Mouse (Mus musculus) thymus, adult 18-20 months (tissue): ENCODE results near the gene Nkx6-1.

ENCODE experiments used
- DNase-seq, 2 experiments: peaks; one replicate each; pipeline ENCODE4 v3.0.0; 2022; ENCODE audit warnings: mixed read lengths in 2 of 2

Gene Nkx6-1

DNA sequence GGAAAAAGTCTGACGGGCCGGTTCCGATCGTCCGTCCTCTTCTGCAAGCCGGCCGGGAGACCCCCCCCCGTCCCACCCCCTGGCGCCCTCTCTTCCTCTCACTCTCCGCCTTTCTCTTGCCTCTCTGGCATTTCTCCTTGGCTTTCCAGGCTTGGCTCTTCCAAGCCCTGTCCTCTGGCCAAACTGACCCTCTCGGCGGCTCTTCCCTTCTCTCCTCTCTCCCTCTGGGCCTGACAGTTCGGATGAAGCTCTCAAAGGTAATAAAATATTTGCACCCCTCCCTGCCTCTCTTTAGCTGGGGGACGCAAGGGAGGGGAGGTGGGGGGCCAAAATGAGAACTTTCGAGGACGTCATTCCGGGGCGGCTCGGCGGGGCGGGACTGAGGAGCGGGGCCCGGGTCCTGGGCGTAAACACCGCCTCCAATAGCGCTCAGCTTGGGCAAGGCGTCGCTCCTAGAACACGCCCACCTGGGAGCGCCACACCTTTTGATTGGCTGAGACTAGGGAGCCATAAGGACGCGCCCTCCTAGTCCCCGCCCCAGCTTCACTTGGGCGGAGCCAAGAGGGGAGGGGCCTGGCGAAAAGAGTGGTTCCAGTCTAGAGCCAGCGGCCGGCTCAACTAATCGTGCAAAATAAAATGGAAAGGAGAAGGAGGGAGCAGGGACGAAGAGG is at the start of gene Nkx6-1:
TSS of gene Nkx6-1 (minus strand) at position 52 of the 671 bp plus-strand sequence.
- no peak for DNase-seq

GRCm38 (mm10) chr5:101713064-101713613 is 48.3 kb upstream of the Nkx6-1 start:
- DNase-seq, result no peak

DNA sequence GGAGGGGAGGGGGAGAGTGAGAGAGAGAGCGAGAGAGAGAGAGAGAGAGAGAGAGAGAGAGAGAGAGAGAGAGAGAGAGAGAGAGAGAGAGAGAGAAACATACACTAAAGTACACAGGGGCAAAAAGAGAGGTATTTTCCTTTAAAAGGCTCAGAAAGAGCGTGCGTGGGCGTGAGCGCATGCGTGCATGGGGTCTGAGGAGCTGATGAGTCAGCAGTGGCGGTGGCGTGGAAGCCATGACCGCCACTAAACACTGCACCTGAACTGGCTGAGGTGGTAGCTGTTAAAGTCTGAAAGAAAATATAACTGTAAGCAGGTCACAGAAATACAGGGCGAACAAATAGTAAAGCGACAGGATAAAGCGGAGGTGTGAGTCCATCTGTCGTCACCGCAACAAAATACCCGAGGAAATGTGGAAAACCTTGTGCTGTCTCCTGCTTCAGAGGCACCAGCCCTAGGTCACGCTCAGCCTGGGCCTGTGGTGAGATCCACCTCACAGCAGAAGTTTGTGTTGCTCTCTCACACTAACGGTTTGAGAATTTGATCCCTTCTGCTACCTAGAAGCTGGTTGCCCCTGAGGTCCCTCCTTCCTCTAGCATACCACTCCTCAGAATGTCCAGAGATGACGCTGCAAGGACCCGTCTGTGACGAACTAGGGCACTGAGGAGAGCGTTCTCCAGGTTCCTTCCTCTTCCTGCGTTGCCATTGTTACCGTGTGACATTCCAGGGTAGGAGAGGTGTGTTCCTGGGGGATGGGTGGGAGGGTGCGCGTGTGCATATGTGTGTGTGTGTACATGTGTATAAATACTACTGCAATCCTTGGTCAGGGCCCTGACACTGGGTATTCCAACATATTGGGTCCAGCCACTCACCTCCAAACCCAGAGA is 38.8 kb upstream of the Nkx6-1 start:
- DNase-seq, result no peak

GRCm38 (mm10) chr5:101702636-101703035 is 37.8 kb upstream of the Nkx6-1 start:
- DNase-seq, result no peak

DNA sequence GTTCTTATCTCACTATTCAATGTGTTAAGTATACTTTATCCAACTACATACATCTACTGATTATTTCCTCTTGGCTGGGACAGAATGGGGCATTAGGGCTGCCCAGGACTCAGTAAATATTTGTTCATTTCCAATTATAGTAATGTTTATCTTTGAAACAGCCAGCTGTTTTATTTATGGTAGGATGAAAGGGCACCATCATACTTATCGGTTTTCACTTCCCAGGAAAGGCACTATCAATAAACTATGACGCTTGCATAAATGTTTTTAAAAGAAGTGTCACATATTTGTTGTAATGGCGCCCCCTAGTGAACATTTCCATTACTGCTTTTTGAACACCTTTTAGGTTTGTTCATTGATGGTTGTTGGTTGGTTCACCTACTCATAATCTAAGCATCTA is 35.8 kb upstream of the Nkx6-1 start:
- DNase-seq, result no peak

DNA sequence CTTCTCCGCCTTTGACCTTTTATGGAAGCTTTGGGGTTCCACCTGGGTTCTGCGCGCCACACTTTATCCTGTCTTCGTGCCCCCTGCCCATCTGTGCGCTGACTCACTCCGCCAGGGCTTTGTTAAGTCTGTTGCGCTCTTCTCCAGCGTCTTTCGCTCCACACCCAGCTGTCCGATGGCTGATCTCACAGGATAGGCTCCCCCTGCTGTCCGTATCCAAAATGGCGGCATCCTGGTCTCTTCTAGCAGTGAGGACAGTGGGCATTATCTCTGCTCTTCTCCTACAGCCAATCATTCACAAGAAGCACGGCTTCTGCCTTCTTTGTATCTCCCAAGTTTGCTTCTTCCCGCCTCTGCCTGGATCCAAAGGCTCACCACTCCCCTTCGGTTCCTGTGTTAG is 23.8 kb upstream of the Nkx6-1 start:
- DNase-seq, result no peak

DNA sequence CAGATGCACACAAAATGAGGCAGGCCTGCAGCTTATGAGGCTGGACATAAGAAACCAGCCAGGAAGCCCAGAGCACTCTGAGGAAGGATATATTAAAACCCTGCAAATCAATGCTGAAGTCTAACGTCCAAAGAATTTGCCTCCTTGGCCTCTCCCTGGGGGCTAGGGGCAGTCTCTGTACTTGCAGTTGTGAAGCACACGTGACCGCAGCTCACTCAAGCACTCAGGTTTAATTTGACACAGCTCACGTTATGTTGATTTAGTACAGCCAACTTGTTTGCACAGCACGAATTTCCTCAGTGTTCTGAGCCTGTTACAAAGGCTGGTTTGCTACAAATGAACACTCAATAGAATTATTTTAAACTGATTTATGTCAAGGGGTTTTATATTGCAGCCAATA is 18.5 kb upstream of the Nkx6-1 start:
- no peak for DNase-seq

DNA sequence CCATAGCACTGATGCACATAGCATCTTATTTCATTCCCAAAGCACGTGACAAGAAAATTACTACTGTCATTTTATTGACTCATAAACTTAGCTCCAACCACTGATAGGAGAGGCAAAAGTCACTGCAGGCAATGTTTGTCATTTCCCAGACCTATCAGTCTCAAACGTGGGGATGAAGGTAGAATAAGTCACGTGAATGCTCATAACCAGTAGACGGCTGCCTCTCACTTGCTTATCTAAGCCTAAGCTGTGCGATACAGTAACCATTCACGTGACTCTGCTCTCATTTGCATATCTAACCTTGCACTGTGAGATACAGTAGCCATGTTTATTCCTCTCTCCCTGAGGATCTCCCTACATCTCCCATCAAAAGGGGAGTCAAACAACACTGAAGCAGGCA is 15.5 kb upstream of the Nkx6-1 start:
- DNase-seq, result no peak

GRCm38 (mm10) chr5:101669381-101669780 is 4.6 kb upstream of the Nkx6-1 start:
- DNase-seq, result no peak

- DNase-seq, result no peak
Observed at GRCm38 (mm10) chr5:101668475-101668874, 3.7 kb upstream of the Nkx6-1 start.

- no peak for DNase-seq
Observed at GRCm38 (mm10) chr5:101668028-101668427, 3.2 kb upstream of the Nkx6-1 start.

- DNase-seq, result no peak
Observed at GRCm38 (mm10) chr5:101667263-101667990, 2.6 kb upstream of the Nkx6-1 start.

- no peak for DNase-seq
Observed at GRCm38 (mm10) chr5:101666713-101667112, 1.9 kb upstream of the Nkx6-1 start.

DNA sequence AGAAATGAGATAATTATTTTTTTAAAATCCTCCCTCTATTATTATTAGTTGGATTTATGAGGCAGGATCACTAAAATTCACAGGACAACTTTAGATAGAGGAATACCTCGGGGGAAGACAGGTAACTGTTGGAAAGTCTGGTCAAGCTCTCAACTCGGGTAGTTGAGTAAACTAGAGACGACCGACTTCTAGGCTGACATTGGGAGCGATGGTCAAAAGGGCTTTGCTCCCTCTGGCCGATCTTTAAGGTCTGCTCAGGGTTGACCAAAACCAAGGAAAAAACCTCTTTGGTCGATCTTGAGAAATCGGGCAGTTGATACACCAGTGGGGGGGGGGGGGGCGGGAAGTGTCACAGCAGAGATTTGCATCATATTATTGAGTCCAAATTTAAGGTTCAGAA is 1.3 kb upstream of the Nkx6-1 start:
- DNase-seq, result no peak

- no peak for DNase-seq
Observed at GRCm38 (mm10) chr5:101664423-101664921, 324 bp downstream of the Nkx6-1 start.

DNA sequence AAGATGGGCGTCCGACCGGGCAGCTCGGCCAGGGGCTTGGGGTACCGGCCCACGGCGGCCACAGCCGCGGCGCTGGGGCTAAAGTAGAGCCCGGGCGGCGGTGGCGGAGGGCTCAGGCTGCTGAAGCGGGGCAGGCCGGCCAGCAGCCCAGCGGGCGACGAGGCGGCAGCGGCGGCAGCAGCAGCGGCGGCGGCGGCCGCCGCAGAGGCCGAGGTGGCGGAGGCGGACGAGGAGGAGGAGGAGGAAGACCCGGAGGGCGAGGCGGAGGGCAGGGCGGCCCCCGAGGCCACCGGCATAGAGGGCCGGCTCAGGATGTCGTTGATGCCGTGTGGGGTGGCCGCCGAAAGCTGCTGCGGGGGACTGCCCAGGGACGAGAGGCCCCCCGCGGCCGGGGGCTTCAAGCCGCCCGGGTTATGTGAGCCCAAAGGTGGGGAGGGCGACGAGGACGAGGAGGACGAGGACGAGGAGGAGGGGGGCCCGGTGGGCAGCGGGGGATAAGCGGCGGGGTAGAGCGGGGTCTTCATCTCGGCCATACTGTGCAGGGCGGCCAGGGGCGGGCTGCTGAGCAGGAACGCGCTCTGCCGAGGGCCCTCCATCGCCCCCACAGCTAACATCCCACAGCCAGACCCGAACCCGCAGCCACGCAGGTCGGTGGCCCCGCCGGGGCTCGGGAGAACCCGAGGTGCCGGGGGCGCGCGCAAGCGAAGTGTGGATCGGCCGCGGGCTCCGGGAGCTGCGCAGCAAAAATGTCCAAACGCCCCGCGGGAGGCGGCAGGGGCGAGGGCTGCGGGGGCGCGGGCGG is 974 bp downstream of the Nkx6-1 start:
- DNase-seq, result no peak

DNA sequence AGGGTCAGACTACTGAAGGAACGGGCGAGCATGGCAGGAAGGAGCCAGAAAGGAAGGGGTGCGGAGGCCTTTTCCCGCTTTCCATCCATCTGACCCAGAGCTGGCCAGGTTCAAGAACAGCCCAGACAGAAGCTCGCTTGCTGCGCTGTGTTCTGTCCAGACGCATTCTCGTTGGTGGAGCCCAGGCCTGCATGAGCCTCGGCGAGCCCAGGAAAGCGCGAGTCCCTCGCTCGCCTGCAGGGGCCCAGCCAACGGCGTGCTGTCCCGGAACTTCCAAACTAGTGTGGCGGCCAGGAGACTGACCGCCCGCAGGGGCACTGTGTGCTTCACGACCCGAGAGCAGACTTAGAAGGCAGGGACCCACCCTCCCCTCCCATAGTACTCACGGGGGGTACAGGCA is 1.6 kb downstream of the Nkx6-1 start:
- no peak for DNase-seq

DNA sequence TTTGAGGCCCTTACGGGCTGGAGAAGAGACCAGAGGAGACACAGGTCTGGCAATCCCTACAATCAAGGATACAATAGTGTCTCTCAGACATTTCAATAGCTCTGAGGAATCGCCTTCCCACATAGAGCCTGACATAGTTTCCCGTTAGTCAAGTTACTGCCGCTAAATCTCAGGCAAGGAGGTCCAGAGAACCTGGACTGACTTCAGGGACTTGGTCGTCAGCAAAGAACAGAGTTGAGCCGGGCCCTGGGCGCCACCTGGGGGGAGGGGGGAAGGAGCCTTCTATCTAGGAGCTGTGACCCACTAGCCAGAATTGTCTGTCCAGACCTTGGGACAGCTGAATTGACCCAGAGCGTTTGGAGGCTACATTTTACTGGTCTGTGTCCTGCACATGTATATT is 2.3 kb downstream of the Nkx6-1 start:
- DNase-seq, result no peak

DNA sequence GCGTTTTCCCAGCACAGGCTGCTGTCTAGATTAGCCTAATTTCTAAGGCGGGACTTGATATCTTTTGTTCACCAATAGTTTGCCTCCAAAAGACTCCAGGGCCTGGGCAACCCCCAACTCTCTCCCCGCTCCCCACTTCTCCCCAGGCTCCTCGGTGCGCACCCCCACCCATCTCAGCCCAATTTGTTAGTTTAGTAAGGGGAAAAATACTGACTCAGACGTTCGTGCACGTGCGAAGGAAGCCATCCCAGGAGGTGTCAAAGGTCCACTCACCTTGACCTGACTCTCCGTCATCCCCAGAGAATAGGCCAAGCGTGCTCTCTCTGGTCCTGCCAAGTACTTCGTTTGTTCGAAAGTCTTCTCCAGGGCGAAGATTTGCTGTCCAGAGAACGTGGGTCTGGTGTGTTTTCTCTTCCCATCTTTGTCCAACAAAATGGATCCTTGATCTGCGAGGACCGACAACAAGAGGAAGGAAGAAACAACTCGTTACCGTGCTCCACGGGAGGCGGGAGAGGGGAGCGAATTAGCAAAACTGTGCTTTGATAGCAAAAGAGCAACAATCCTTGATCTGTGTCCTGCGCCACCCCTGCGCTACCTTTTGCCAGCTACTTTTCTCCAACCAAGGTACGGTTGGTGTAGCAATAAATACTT is 3.1 kb downstream of the Nkx6-1 start:
- no peak for DNase-seq

GRCm38 (mm10) chr5:101660666-101661065 is 4.1 kb downstream of the Nkx6-1 start:
- DNase-seq, result no peak

GRCm38 (mm10) chr5:101659411-101659971 is 5.3 kb downstream of the Nkx6-1 start:
- DNase-seq, result no peak

GRCm38 (mm10) chr5:101658984-101659290 is 5.9 kb downstream of the Nkx6-1 start:
- no peak for DNase-seq
